Mouse (Mus musculus) C2C12 (cell line): ENCODE results near the gene Smarcd2.
A peak's percentile ranks its signal among the peaks of the same experiment; 100 is the strongest.

ENCODE experiments used
- CEBPB ChIP-seq: IDR thresholded peaks from one replicate; pipeline ENCODE4 v1.6.1; 2011; ENCODE audit warnings: low read depth, mild to moderate bottlenecking, control low read depth, moderate library complexity
- CTCF ChIP-seq: IDR thresholded peaks from one replicate; pipeline ENCODE4 v1.5.1; 2011; ENCODE audit not compliant: control insufficient read depth, insufficient read depth, insufficient read length
- FOSL1 ChIP-seq: IDR thresholded peaks from one replicate; pipeline ENCODE4 v1.8.0; 2011; ENCODE audit warnings: mild to moderate bottlenecking, low read length; ENCODE audit not compliant: poor library complexity, insufficient read depth, severe bottlenecking
- MAX ChIP-seq: IDR thresholded peaks from one replicate; pipeline ENCODE4 v1.6.1; 2011; ENCODE audit warnings: mild to moderate bottlenecking, control low read depth
- MYOD1 ChIP-seq: IDR thresholded peaks from one replicate; pipeline ENCODE4 v1.6.1; 2011; ENCODE audit warnings: low read depth; ENCODE audit not compliant: control insufficient read depth, insufficient read length
- USF1 ChIP-seq: IDR thresholded peaks from one replicate; pipeline ENCODE4 v1.6.1; 2011; ENCODE audit warnings: low read depth, mild to moderate bottlenecking, control low read depth, moderate library complexity

GRCm38 (mm10) chr11:106215927-106216729, 56.6 kb downstream of the Smarcd2 start, which contains the start of gene Ccdc47:
- TF ChIP-seq MAX (peak; percentile 96), FOSL1 (no peak), USF1 (no peak), CTCF (no peak), MYOD1 (no peak), CEBPB (peak; percentile 94)
